Mouse (Mus musculus): ENCODE data around the gene Dcps.

- TF ChIP-seq TAL1 (conservative IDR thresholded peaks at IDR 0.05; ENCODE audit: low read depth, low read length) (no peak), CTCF (IDR thresholded peaks at IDR 0.05; ENCODE audit: low read depth, low read length) (no peak), GATA1 (IDR thresholded peaks at IDR 0.05; ENCODE audit: borderline replicate concordance, low read length) (no peak), POLR2AphosphoS5 (IDR thresholded peaks at IDR 0.05; ENCODE audit: insufficient replicate concordance, low read depth, low read length) (no peak)
Observed at GRCm38 (mm10) chr9:35182832-35183231, 7.0 kb upstream of the Dcps start.

All from G1E (cell line).